ENCODE assay signal across 20 mouse cellular contexts in the genomic region with DNA sequence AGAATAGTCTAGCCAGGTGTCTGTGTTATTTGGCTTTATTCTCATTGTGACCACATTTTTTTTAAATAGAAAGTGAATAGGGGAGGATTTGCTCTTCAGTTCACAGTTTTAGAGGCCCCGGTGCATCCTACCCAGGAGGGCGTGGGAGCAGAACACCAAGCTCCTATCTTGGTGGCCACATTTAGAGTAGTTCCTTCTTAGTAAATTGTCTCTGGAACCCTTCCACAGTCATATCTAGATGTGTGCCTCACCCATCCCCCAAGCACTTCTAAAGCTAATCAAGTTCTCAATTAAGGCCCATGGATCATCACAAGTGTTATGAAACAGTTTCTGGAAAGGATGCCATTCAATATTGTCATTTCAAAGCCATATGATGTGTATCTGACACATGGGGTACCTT.
DNase-seq lines count a peak whose midpoint lies in the region; ATAC-seq lines count a peak whose summit lies in the region.
"Had no signal": no experiment of that assay in that cellular context is flagged by ENCODE, and none has a peak within 500 bp of the region (broad histone marks: within the 10 kb centered on the region; RNA-seq: fewer than 3 reads in every experiment).

No protein-coding gene starts in this region.

- no peak overlapping the region for H3K9ac ChIP-seq in liver, embryonic 11.5 days (ENCODE audit: low read depth, low read length)
- H3K9ac ChIP-seq in liver, embryonic 15.5 days: no peak overlapping the region
- no peak overlapping the region for H3K9ac ChIP-seq in forebrain, embryonic 11.5 days (ENCODE audit: low read length)
- H3K9ac ChIP-seq: embryonic facial prominence, embryonic 12.5 days; forebrain, embryonic 12.5 days; heart, embryonic 12.5 days; hindbrain, embryonic 12.5 days had no signal

- no peak overlapping the region for H3K4me2 ChIP-seq in liver, embryonic 11.5 days
- H3K4me2 ChIP-seq in liver, embryonic 15.5 days: no peak overlapping the region
- H3K4me2 ChIP-seq in forebrain, embryonic 11.5 days (ENCODE audit: low read depth, low read length, severe bottlenecking): no peak overlapping the region
- H3K4me2 ChIP-seq: embryonic facial prominence, embryonic 12.5 days; forebrain, embryonic 12.5 days; heart, embryonic 12.5 days; hindbrain, embryonic 12.5 days had no signal

- ATAC-seq in liver, embryonic 11.5 days (replicated peaks; ENCODE audit: low FRiP score): peak; percentile 87
- ATAC-seq in liver, embryonic 15.5 days (ENCODE audit: insufficient read depth): peak; percentile 85
- ATAC-seq in megakaryocyte-erythroid progenitor cell, adult 5-6 weeks (replicated peaks; ENCODE audit: low FRiP score, low TSS enrichment, poor library complexity, severe bottlenecking): peak; percentile 75
- ATAC-seq in forebrain, embryonic 11.5 days (replicated peaks; ENCODE audit: low FRiP score): no peak
- ATAC-seq: hindbrain, embryonic 16.5 days; inflammation-experienced regulatory T-cells, adult 6 months had no signal

- no peaks in the 10 kb centered on the region for H3K9me3 ChIP-seq in liver, embryonic 11.5 days (ENCODE audit: control insufficient read depth, low read length)
- no peaks in the 10 kb centered on the region for H3K9me3 ChIP-seq in liver, embryonic 15.5 days (replicated peaks)
- H3K9me3 ChIP-seq in forebrain, embryonic 11.5 days (ENCODE audit: control insufficient read depth, low read length): no peaks in the 10 kb centered on the region
- no peaks in the 10 kb centered on the region for H3K9me3 ChIP-seq in midbrain, embryonic 10.5 days (replicated peaks)
- H3K9me3 ChIP-seq: embryonic facial prominence, embryonic 12.5 days; forebrain, embryonic 12.5 days; heart, embryonic 12.5 days; hindbrain, embryonic 12.5 days had no signal

- no peak overlapping the region for H3K27ac ChIP-seq in liver, embryonic 11.5 days (ENCODE audit: low read depth, low read length)
- no peak overlapping the region for H3K27ac ChIP-seq in liver, embryonic 15.5 days (replicated peaks)
- H3K27ac ChIP-seq in forebrain, embryonic 11.5 days (ENCODE audit: low read depth, low read length): no peak overlapping the region
- no peak overlapping the region for H3K27ac ChIP-seq in midbrain, embryonic 10.5 days (replicated peaks)
- H3K27ac ChIP-seq: embryonic facial prominence, embryonic 12.5 days; forebrain, embryonic 12.5 days; gastrocnemius, adult 2 months; hindbrain, embryonic 12.5 days had no signal

- DNase-seq in c-Kit-positive CD71-positive TER-119-negative erythroid progenitor cells, embryonic 14.5 days (ENCODE audit: low read depth): peak; percentile 41
- DNase-seq in liver, embryonic 11.5 days (ENCODE audit: low spot score): no peak
- DNase-seq in forebrain, embryonic 11.5 days (ENCODE audit: low spot score): no peak
- no peak for DNase-seq in right cerebral cortex, postnatal 10 days (ENCODE audit: low spot score in 2 of 2)
- DNase-seq in adrenal gland, postnatal 36 days: no peak
- DNase-seq in midbrain, embryonic 10.5 days (ENCODE audit: low spot score): no peak
- DNase-seq: adrenal gland, adult 2 months; cerebellum, adult 8-10 months; cerebellum, postnatal 14 days; gastrocnemius, adult 2 months; gastrocnemius, postnatal 25 days; heart, postnatal 4 days had no signal

- no peaks in the 10 kb centered on the region for H3K36me3 ChIP-seq in liver, embryonic 11.5 days (ENCODE audit: control insufficient read depth, insufficient read depth, low read length)
- no peaks in the 10 kb centered on the region for H3K36me3 ChIP-seq in liver, embryonic 15.5 days (replicated peaks)
- H3K36me3 ChIP-seq in forebrain, embryonic 11.5 days (ENCODE audit: control insufficient read depth, insufficient read depth, low read length): no peaks in the 10 kb centered on the region; the same call in 1 of the 2 replicates
- peaks cover 10% of the 10 kb centered on the region for H3K36me3 ChIP-seq in midbrain, embryonic 10.5 days
- H3K36me3 ChIP-seq: embryonic facial prominence, embryonic 12.5 days; heart, embryonic 12.5 days had no signal

- H3K4me1 ChIP-seq in liver, embryonic 11.5 days (replicated peaks; ENCODE audit: control insufficient read depth, insufficient read depth, low read length): peaks cover 6% of the 10 kb centered on the region; the same call in 1 of the 2 replicates
- H3K4me1 ChIP-seq in liver, embryonic 15.5 days (replicated peaks): peaks cover 16% of the 10 kb centered on the region; the same call in 1 of the 2 replicates
- H3K4me1 ChIP-seq in forebrain, embryonic 11.5 days (replicated peaks; ENCODE audit: control insufficient read depth, insufficient read depth, low read length): 0 out of 2 replicates have a peak, but pooled peaks cover 1% of the 10 kb centered on the region
- H3K4me1 ChIP-seq in midbrain, embryonic 10.5 days: peaks cover 23% of the 10 kb centered on the region
- H3K4me1 ChIP-seq: embryonic facial prominence, embryonic 12.5 days; heart, embryonic 12.5 days had no signal

- no peaks in the 10 kb centered on the region for H3K27me3 ChIP-seq in liver, embryonic 11.5 days (replicated peaks; ENCODE audit: control insufficient read depth, insufficient read depth, low read length)
- no peaks in the 10 kb centered on the region for H3K27me3 ChIP-seq in liver, embryonic 15.5 days
- no peaks in the 10 kb centered on the region for H3K27me3 ChIP-seq in forebrain, embryonic 11.5 days (ENCODE audit: control insufficient read depth, insufficient read depth, low read length)
- peaks cover 5% of the 10 kb centered on the region; the same call in 1 of the 2 replicates for H3K27me3 ChIP-seq in midbrain, embryonic 10.5 days (ENCODE audit: low read depth, poor library complexity, severe bottlenecking)
- H3K27me3 ChIP-seq: embryonic facial prominence, embryonic 12.5 days; forebrain, embryonic 12.5 days; hindbrain, embryonic 12.5 days had no signal

- H3K4me3 ChIP-seq in liver, embryonic 11.5 days (ENCODE audit: low read depth, low read length): no peak overlapping the region
- H3K4me3 ChIP-seq in liver, embryonic 15.5 days (replicated peaks): no peak overlapping the region
- no peak overlapping the region for H3K4me3 ChIP-seq in forebrain, embryonic 11.5 days (ENCODE audit: low read depth, low read length)
- no peak overlapping the region for H3K4me3 ChIP-seq in midbrain, embryonic 10.5 days
- H3K4me3 ChIP-seq: embryonic facial prominence, embryonic 12.5 days; forebrain, embryonic 12.5 days; gastrocnemius, adult 2 months; heart, embryonic 12.5 days; hindbrain, embryonic 12.5 days had no signal

- 47% methylated on average over 2 of the region's 2 CpGs for WGBS in liver, embryonic 11.5 days
- 24% methylated on average over 2 of the region's 2 CpGs for WGBS in liver, embryonic 15.5 days (ENCODE audit: insufficient replicate concordance)
- WGBS in forebrain, embryonic 11.5 days: 86% methylated on average over 2 of the region's 2 CpGs
- WGBS in midbrain, embryonic 10.5 days: 86% methylated on average over 2 of the region's 2 CpGs
